Mouse (Mus musculus) midbrain, embryonic 16.5 days (tissue): ENCODE data around the gene Kcnq1. TPM values are rescaled to one million over a fixed set of nuclear protein-coding genes. Genes with fewer than 3 reads are reported as not detected.

Source experiments
- ATAC-seq: fragments of 200-750 bp; cut with Nextera tagmentation; 2 replicates; pipeline ENCODE4 v1.8.0; 2017; ENCODE audit warnings: moderate TSS enrichment
- H3K27ac ChIP-seq: fragments of 300-500 bp; sonication (generic); 2 replicates; pipeline ENCODE4 v1.5.1; 2014; ENCODE audit warnings: mild to moderate bottlenecking, low read length, mixed read lengths
- H3K27me3 ChIP-seq: fragments of 300-500 bp; sonication (generic); 2 replicates; pipeline ENCODE4 v1.6.1; 2014; ENCODE audit warnings: low read depth, low read length, mixed read lengths; ENCODE audit not compliant: control insufficient read depth, insufficient read depth
- H3K36me3 ChIP-seq: fragments of 300-500 bp; sonication (generic); 2 replicates; pipeline ENCODE4 v1.6.1; 2014; ENCODE audit warnings: mild to moderate bottlenecking, low read length, moderate library complexity, mixed read lengths; ENCODE audit not compliant: control insufficient read depth, insufficient read depth
- H3K4me1 ChIP-seq: fragments of 300-500 bp; sonication (generic); 2 replicates; pipeline ENCODE4 v1.6.1; 2014; ENCODE audit warnings: mild to moderate bottlenecking, low read length, mixed read lengths; ENCODE audit not compliant: control insufficient read depth, insufficient read depth
- H3K4me2 ChIP-seq: fragments of 300-500 bp; sonication (generic); 2 replicates; pipeline ENCODE4 v1.6.1; 2014; ENCODE audit warnings: mild to moderate bottlenecking, low read length, mixed read lengths
- H3K4me3 ChIP-seq: fragments of 300-500 bp; sonication (generic); 2 replicates; pipeline ENCODE4 v1.5.1; 2014; ENCODE audit warnings: low read depth, mild to moderate bottlenecking, low read length, moderate library complexity, mixed read lengths
- H3K9ac ChIP-seq: fragments of 300-500 bp; sonication (generic); 2 replicates; pipeline ENCODE4 v1.6.1; 2014; ENCODE audit warnings: low read depth, low read length, mixed read lengths
- H3K9me3 ChIP-seq: fragments of 300-500 bp; sonication (generic); replicated peaks from 2 replicates; pipeline ENCODE4 v1.6.1; 2014; ENCODE audit warnings: mild to moderate bottlenecking, low read length, mixed read lengths; ENCODE audit not compliant: control insufficient read depth, poor library complexity, severe bottlenecking
- WGBS: fragments of 180-500 bp; shearing (Covaris S2); extraction: QIAGEN DNeasy Blood & Tissue Kit; methylation state at CpG from one replicate; pipeline ENCODE4 v1.1.7; 2014; 5-methylcytosine and 5-hydroxymethylcytosine counted together
- polyA plus RNA-seq: library from polyadenylated mRNA; unstranded; fragments of >200 nt; fragmentation: Nextera tagmentation; extraction: Ambion mirVana; gene quantifications from 2 replicates; pipeline ENCODE4 v1.2.1, GENCODE M21; 2015

Gene Kcnq1
- polyA plus RNA-seq, 1 experiment from 2014 or later = 1.1 TPM

DNA sequence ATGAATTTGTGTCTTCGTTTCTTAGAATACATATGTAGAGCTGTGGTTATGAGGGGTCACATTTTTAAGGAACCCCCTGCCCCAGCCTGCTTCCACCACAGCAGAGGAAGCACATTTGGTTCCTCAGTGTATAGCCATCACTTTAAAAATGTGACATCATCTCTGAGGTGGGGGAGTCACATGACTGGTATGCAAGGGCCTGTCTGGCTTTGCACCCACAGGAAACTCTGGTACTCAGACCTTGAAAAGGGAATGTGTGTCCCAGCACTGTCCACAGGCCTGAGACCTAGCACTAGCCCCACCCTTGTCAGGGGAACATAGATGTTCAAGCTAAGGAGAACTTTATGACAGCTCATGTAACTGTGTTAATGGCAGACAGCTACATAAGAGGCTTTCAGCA lies 243.7 kb downstream of the Kcnq1 start:
- Histone ChIP-seq H3K4me1 (no peaks in the 10 kb centered on the region), H3K27ac (no peak overlapping the region), H3K36me3 (no peaks in the 10 kb centered on the region), H3K9me3 (no peaks in the 10 kb centered on the region), H3K27me3 (no peaks in the 10 kb centered on the region), H3K9ac (no peak overlapping the region), H3K4me3 (no peak overlapping the region), H3K4me2 (no peak overlapping the region)
- no peak for ATAC-seq
- 87% methylated on average over 1 of the region's 1 CpGs for WGBS

GRCm38 (mm10) chr7:143355831-143356230 lies 249.7 kb downstream of the Kcnq1 start:
- Histone ChIP-seq H3K9me3 (no peaks in the 10 kb centered on the region), H3K27me3 (no peaks in the 10 kb centered on the region), H3K4me3 (no peak overlapping the region), H3K36me3 (no peaks in the 10 kb centered on the region), H3K9ac (no peak overlapping the region), H3K4me1 (no peaks in the 10 kb centered on the region), H3K4me2 (no peak overlapping the region), H3K27ac (no peak overlapping the region)
- 73% methylated on average over 5 of the region's 5 CpGs for WGBS
- no peak for ATAC-seq

- Histone ChIP-seq H3K27me3 (no peaks in the 10 kb centered on the region), H3K27ac (no peak overlapping the region), H3K4me2 (no peak overlapping the region), H3K36me3 (no peaks in the 10 kb centered on the region), H3K9me3 (no peaks in the 10 kb centered on the region), H3K4me1 (no peaks in the 10 kb centered on the region), H3K9ac (no peak overlapping the region), H3K4me3 (no peak overlapping the region)
- no peak for ATAC-seq
- 70% methylated on average over 1 of the region's 1 CpGs for WGBS
Observed at GRCm38 (mm10) chr7:143357109-143357508, 250.9 kb downstream of the Kcnq1 start.

DNA sequence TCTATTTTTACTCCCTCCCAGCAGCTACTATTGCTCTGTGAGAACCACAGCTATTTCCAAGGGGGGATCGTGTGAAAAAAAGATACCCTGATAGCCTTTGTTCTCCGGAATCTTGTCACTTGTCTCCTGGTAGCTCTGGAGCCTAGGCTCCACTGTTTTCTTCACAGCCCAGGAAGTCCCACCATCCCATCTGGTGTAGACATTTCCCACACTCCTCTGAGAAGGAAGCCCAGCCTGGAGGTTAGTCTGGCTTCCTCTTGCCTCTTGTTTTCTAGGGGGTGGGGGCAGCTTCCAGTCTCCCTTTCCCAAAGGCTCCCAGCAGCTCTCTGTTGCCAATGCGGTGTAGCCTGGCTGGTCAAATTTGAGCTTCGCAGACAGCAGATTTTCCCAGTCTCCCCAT lies 251.7 kb downstream of the Kcnq1 start:
- Histone ChIP-seq H3K4me3 (no peak overlapping the region), H3K4me1 (no peaks in the 10 kb centered on the region), H3K4me2 (no peak overlapping the region), H3K36me3 (no peaks in the 10 kb centered on the region), H3K27ac (no peak overlapping the region), H3K27me3 (no peaks in the 10 kb centered on the region), H3K9ac (no peak overlapping the region), H3K9me3 (no peaks in the 10 kb centered on the region)
- no peak for ATAC-seq
- 77% methylated on average over 4 of the region's 4 CpGs for WGBS

DNA sequence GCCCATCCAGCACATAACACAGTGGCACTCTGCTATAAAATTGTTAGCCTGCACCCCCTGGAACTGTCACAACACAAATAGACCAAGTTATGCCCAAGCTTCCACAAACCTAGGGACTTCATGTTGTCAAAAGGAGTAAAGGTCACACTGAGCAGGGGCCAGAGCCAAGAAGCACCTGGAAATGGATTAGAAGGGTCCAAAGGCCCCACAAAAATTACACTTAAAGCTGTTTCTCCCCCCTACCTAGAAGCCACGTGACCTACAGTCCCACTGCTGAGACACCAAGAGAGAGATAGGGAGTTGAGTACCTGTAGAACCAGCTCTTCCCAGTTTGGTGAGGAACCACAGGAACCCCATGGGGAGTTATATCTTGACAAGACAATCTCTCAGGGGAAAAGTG lies 253.6 kb downstream of the Kcnq1 start:
- Histone ChIP-seq H3K4me3 (no peak overlapping the region), H3K36me3 (no peaks in the 10 kb centered on the region), H3K27me3 (no peaks in the 10 kb centered on the region), H3K9me3 (no peaks in the 10 kb centered on the region), H3K4me2 (no peak overlapping the region), H3K27ac (no peak overlapping the region), H3K4me1 (no peaks in the 10 kb centered on the region), H3K9ac (no peak overlapping the region)
- ATAC-seq = no peak
- 81% methylated on average over 1 of the region's 1 CpGs for WGBS

DNA sequence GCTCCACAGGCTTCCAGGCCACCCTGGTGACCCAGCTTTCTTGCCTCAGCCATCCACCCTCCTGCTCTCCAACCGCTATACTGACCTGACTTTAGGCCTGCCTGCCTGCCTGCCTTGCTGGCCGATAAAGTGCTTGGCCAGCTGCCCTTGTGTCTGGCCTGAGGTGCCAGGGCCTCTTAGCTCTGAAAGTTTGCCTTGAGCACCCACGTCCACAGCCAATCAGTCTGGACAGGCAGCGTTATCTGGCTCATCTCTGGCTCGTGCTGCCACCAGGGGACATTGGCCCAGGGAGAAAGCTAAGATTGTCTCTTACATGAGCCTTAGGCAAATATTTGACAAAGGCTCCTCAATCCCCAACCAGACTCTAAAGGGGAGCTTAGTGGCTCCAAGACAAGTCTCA lies 254.6 kb downstream of the Kcnq1 start:
- Histone ChIP-seq H3K27ac (no peak overlapping the region), H3K4me2 (no peak overlapping the region), H3K4me3 (no peak overlapping the region), H3K27me3 (no peaks in the 10 kb centered on the region), H3K36me3 (no peaks in the 10 kb centered on the region), H3K9ac (no peak overlapping the region), H3K9me3 (no peaks in the 10 kb centered on the region), H3K4me1 (no peaks in the 10 kb centered on the region)
- 73% methylated on average over 5 of the region's 5 CpGs for WGBS
- no peak for ATAC-seq

GRCm38 (mm10) chr7:143364092-143364832 lies 258.1 kb downstream of the Kcnq1 start:
- H3K27me3 ChIP-seq = no peaks in the 10 kb centered on the region
- ATAC-seq = no peak
- 96% methylated on average over 7 of the region's 7 CpGs for WGBS
- H3K4me2 ChIP-seq = no peak overlapping the region
- no peak overlapping the region for H3K27ac ChIP-seq
- H3K4me1 ChIP-seq = no peaks in the 10 kb centered on the region
- H3K9ac ChIP-seq = no peak overlapping the region
- H3K4me3 ChIP-seq = no peak overlapping the region
- no peaks in the 10 kb centered on the region for H3K36me3 ChIP-seq
- no peaks in the 10 kb centered on the region; the same call in 1 of the 2 replicates for H3K9me3 ChIP-seq

DNA sequence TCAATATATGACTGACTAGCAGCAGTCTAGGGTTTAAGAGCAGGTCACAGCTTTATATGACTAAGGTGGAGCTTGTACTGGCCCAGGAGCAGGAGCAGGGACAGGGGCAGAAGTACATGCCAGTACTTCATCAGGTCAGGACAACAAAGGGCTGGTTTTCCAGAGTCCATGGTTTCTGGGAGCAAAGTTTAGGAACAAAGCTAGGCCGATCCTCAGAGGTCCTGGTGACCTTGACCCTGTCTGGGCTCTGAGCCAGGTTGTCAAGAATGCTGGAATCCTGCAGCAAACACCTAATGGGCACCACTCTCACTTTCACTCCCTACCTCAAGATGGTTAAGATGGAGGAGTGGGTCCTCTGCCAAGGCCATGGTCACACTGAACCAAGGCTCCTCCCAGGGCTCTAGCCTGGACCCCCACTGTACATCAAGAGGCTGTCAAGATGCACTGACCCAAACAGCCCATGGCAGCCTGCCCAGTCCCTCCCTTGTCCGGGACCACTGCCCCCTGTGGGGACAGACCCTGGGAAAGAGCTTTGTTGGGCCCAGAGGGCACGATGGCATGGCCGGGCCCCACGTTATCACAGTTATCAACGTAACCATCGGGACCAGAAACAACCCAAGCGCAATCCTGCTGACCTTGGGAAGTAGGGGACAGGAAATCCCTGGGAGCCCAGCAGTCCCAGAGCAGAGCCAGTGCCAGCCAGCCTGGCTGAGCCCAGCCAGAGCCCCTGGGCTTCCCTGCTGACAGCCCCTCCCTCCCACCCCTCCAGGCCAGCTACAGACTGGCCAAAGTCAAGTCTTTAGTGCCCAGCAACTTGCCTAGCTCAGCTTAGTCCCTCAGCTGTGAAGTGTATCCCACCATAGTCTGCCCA lies 259.0 kb downstream of the Kcnq1 start:
- H3K9ac ChIP-seq = no peak overlapping the region
- no peak for ATAC-seq
- H3K27me3 ChIP-seq = no peaks in the 10 kb centered on the region
- H3K27ac ChIP-seq = no peak overlapping the region
- H3K36me3 ChIP-seq = no peaks in the 10 kb centered on the region
- no peaks in the 10 kb centered on the region for H3K4me1 ChIP-seq
- no peaks in the 10 kb centered on the region; the same call in 1 of the 2 replicates for H3K9me3 ChIP-seq
- WGBS = 80% methylated on average over 8 of the region's 8 CpGs
- H3K4me3 ChIP-seq = no peak overlapping the region
- H3K4me2 ChIP-seq = no peak overlapping the region
